Mouse (Mus musculus) heart, adult 18-20 months (tissue): ENCODE measurements at regions not wholly inside any gene's neighbourhood (a gene's known extent, or its start where the extent isn't known, plus 50 kb on each side); places are given as distances from the start of the nearest gene placed in this dataset.

ENCODE experiments used
- DNase-seq, 2 experiments: peaks; one replicate each; pipeline ENCODE4 v3.0.0; 2021 to 2022; ENCODE audit warnings: mixed read lengths in 1 of 2

- DNase-seq, result no peak
These were observed 135.0 kb downstream of the 2410131K14Rik start for GRCm38 (mm10) chr5:118380052-118380421.

GRCm38 (mm10) chr5:118380422-118381293 lies 135.6 kb downstream of the 2410131K14Rik start:
- peak; percentile 68 to 79 for DNase-seq

- DNase-seq, result peak; percentile 84 to 92
These were observed 136.3 kb downstream of the 2410131K14Rik start for GRCm38 (mm10) chr5:118381294-118381675.

- peak; percentile 77 to 89 for DNase-seq
These were observed 141.1 kb downstream of the 2410131K14Rik start for GRCm38 (mm10) chr5:118386126-118386525.

GRCm38 (mm10) chr5:118388419-118388818 lies 143.4 kb downstream of the 2410131K14Rik start:
- DNase-seq, result no peak

- DNase-seq, result no peak
These were observed 145.8 kb downstream of the 2410131K14Rik start for GRCm38 (mm10) chr5:118390691-118391373.

- DNase-seq, result no peak
These were observed 148.0 kb downstream of the 2410131K14Rik start for GRCm38 (mm10) chr5:118392932-118393487.

- DNase-seq, result no peak
These were observed 149.0 kb downstream of the 2410131K14Rik start for GRCm38 (mm10) chr5:118394051-118394450.

GRCm38 (mm10) chr5:118396004-118396725 lies 151.1 kb downstream of the 2410131K14Rik start:
- DNase-seq, result peak in 1 of 2 experiments; percentile 22

- DNase-seq, result no peak
These were observed 155.9 kb downstream of the 2410131K14Rik start for GRCm38 (mm10) chr5:118400926-118401325.

- DNase-seq, result peak in 1 of 2 experiments; percentile 25
These were observed 156.1 kb upstream of the Med13l start for GRCm38 (mm10) chr5:118404398-118404797.

- no peak for DNase-seq
These were observed 155.1 kb upstream of the Med13l start for GRCm38 (mm10) chr5:118405421-118405820.

GRCm38 (mm10) chr5:118407451-118407850 lies 153.0 kb upstream of the Med13l start:
- DNase-seq, result no peak

GRCm38 (mm10) chr5:118407973-118408372 lies 152.5 kb upstream of the Med13l start:
- no peak for DNase-seq

GRCm38 (mm10) chr5:118408826-118409225 lies 151.7 kb upstream of the Med13l start:
- no peak for DNase-seq

GRCm38 (mm10) chr5:118413428-118414282 lies 146.8 kb upstream of the Med13l start:
- peak; percentile 74 to 87 for DNase-seq

- DNase-seq, result no peak
These were observed 141.0 kb upstream of the Med13l start for GRCm38 (mm10) chr5:118419344-118420037.

- DNase-seq, result peak; percentile 48 to 60
These were observed 138.3 kb upstream of the Med13l start for GRCm38 (mm10) chr5:118421884-118422821.

- DNase-seq, result no peak
These were observed 136.3 kb upstream of the Med13l start for GRCm38 (mm10) chr5:118424177-118424576.
